Mouse (Mus musculus): ENCODE measurements at regions not wholly inside any gene's neighbourhood (a gene's known extent, or its start where the extent isn't known, plus 50 kb on each side); places are given as distances from the start of the nearest gene placed in this dataset.
"Not testable (repeated sequence)": the region's sequence is repeated elsewhere in the genome, so short reads cannot be mapped to it uniquely, and the experiment has no call there.

DNA sequence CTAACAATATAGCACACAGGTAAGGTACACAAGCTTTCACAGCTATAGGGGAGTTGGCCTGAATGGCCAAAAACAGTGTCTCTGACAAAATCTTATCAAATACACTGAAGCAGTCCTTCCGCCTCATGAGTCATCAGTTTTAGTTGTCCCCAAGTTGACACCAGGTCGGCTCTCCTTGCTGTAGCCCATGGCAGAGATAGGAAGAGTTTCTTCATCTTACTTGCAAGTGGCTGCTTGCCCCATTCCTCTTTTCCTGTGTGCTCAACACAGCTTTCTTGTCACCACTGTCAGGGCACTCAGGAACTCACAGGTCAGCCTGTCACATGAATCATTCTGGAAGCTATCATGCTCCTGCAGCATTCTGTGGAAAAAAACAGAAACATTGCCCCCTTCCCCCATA is 77.1 kb downstream of the Olfr721-ps1 start:
- not testable (repeated sequence) for DNase-seq (ENCODE audit: inconsistent ontology term)

- DNase-seq (ENCODE audit: inconsistent ontology term), result peak; percentile 77
Measured at GRCm38 (mm10) chr14:14481840-14482239, 80.7 kb downstream of the Olfr721-ps1 start.

DNA sequence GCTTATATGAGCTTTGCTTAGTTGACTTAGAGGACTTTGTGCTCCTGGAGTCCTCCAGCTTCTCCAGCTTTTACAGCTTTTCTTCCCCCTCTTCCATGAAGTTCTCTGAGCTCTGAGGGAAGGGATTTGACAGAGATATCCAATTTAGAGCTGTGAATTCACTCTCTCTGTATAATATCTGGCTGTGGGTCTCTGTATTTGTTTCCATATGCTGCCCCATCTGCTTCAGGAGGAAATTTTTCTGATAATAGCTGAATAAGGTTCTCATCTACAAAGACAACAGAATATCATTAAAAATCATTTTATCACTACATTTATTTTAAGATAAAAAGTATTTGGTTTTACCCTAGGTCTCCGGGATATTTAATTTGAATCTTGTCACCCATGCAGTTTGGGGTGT is 85.3 kb downstream of the Olfr721-ps1 start:
- no peak for DNase-seq (ENCODE audit: inconsistent ontology term)

GRCm38 (mm10) chr14:14490501-14490900 is 89.4 kb downstream of the Olfr721-ps1 start:
- no peak for DNase-seq (ENCODE audit: inconsistent ontology term)

DNA sequence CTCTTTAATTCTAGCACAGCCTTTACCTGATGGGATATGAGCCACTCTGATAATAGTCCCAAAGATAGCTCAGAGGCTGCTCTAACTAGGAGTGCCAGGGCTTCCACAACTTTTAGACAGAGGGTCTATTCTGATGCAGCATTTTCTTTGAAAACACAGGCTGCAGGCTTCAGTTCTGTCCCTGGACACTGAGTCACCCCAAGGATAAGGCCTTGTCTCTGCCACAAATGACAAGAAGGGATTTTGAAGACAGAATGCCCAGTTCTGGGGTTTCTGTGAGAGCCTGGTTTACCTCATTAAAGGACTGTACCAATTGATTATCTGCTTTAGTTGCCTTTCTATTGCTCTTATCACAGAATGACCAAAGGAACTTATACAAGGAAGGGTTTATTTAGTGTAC is 90.9 kb downstream of the Olfr721-ps1 start:
- no peak for DNase-seq (ENCODE audit: inconsistent ontology term)

DNA sequence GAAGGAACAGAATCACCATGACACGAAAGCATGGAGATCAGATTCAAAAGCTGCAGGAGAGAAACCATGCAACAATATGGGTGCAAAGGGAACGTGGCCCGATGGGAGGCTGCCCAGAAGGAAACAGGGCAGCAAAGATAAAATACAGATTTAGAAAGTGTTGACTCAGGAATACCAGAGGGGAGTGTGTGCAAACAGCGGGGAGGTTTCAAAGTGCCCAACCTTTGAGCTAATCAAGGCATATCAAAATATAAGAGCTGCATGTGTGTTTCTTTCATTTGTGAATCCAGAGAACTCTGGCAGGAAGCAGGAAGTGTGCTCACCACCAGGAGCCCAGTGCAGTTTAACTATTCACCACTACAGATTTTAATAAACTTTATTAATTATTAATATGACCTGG is 110.8 kb downstream of the Olfr721-ps1 start:
- DNase-seq (ENCODE audit: inconsistent ontology term), result no peak

GRCm38 (mm10) chr14:14513056-14513455 is 112.0 kb downstream of the Olfr721-ps1 start:
- DNase-seq (ENCODE audit: inconsistent ontology term), result no peak

- DNase-seq (ENCODE audit: inconsistent ontology term), result no peak
Measured at GRCm38 (mm10) chr14:14513498-14513897, 112.4 kb downstream of the Olfr721-ps1 start.

DNA sequence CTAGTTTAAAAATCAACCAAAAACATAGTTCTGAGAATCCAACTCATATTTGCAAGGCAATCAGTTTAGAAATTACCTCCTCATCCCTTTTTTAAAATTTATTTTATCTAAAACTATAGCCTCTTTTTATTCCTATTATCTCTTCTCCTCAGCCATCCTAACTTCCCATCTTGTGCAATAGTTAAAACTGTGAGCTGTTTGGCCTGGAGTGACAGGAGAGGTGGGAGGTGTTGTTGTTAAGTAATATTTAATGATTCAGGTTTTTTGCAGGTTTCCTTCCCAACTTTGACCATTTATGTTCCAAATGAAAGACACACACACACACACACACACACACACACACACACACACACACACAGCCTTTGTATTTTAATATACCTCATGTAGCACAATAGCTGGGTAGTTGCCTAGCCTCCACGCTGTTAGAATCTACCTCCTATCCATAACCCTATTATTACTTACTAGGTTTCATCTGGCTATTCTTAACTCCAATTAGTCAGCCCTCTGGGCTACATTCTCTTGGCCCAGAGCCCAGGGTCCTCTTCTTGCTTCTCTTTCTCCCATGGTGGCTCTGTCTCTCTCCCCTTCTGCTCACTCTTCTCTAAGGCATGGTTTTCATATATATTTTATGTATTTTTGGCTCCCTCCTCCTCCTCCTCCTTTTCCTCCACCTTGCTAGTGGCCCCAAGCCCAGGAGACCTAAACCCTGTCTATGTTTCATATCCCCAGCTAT is 113.5 kb downstream of the Olfr721-ps1 start:
- peak; percentile 32 for DNase-seq (ENCODE audit: inconsistent ontology term)

- DNase-seq (ENCODE audit: inconsistent ontology term), result no peak
Measured at GRCm38 (mm10) chr14:14515363-14515762, 114.3 kb downstream of the Olfr721-ps1 start.

DNA sequence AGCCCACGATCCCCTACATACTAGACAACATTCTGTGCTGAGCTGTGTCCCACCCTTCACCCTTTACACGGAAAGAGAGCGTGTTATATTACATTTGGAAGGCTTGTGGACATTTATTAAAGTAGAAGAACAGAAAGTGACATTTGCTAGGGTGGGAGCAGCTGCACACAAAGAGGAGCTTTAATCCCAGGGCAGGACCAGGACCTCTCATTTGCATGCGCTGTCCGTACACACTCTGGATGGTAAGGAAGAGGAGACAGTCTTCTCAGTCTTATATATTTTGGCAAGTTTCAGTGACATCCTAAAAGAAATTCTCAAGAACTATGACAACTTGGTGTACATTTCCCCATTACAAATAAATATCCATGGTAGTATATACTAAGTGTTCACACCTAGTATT is 114.8 kb downstream of the Olfr721-ps1 start:
- DNase-seq (ENCODE audit: inconsistent ontology term), result no peak

- no peak for DNase-seq (ENCODE audit: inconsistent ontology term)
Measured at GRCm38 (mm10) chr14:14518027-14518426, 116.9 kb downstream of the Olfr721-ps1 start.

DNA sequence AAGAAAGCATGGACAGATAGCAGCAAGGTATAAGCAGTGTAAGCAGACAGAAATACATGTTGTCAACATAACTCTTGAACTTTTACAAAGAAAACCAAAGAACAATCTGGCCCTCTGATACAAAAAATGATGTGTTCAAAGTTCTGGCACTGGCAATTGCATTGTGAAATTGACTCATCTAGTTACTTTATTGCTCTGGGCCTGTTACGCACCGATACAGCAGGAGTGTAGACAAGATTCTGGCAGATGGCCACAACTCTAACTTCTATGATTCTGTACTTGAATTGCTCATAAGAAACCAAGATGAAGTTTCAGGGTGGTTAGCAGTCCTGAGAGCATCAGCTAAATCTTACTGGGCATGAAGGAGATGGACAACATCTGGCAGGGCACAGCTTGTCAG is 117.7 kb downstream of the Olfr721-ps1 start:
- DNase-seq (ENCODE audit: inconsistent ontology term), result no peak

DNA sequence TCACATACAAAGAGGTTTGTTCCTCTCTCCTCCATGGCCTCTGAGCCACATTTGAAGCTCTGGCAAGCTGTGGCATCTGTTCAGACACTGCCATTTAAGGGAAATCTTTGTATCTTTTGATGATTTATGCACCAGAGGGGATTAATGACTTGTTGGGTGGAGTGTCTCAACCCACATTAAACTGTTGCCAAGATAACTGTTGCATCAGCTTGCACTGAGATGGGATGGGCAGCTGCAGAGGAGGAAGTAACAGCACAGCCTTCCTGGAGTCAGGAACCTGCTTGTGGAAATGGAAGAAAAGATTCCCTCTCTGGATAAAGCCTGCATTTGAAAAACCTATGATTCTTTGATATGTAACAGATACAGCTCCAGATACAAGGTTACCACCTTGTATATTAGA is 119.1 kb downstream of the Olfr721-ps1 start:
- DNase-seq (ENCODE audit: inconsistent ontology term), result peak; percentile 61

- DNase-seq (ENCODE audit: inconsistent ontology term), result not testable (repeated sequence)
Measured at GRCm38 (mm10) chr14:14521331-14521730, 120.2 kb downstream of the Olfr721-ps1 start.

- DNase-seq (ENCODE audit: inconsistent ontology term), result no peak
Measured at GRCm38 (mm10) chr14:14525225-14525624, 124.1 kb downstream of the Olfr721-ps1 start.

GRCm38 (mm10) chr14:14528437-14528836 is 127.3 kb downstream of the Olfr721-ps1 start:
- DNase-seq (ENCODE audit: inconsistent ontology term), result no peak

DNA sequence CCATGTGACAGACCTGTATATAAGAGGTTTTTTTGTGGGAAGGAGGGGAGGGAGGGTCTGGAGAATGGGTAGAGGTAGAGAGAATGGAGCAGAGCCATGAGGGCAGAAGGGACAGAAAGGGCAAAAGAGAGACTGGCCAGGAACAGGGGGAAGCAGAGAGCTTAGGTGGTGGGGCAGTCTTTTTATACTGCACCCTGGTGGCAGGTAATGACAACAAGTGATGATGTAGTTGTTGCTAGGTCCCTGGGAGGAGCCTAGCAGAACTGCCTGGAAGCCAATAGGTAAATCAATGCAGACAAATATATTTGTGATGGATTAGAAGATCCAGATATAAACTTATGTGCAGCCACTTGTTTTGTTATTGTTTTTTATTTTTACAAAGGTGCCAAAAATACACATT is 140.1 kb downstream of the Olfr721-ps1 start:
- no peak for DNase-seq (ENCODE audit: inconsistent ontology term)

DNA sequence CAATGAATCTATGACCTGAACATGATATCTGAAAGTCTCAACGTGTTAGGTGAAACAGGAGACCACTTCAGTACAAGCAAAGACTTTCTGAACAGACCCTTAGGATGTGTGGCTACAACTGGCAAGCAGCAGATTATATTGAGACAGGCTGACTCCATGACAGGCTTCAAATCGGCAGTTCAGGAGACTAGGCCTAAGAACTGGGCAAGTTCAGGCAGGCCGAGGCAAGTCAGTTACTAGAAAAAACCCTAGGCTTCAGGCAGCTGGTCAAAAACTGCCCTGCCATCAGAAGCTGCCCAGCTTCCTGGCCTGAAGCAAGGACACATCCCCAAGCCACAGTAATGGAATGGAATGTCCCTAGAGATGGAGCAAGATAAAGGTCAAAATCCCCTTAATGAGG is 140.6 kb downstream of the Olfr721-ps1 start:
- DNase-seq (ENCODE audit: inconsistent ontology term), result no peak

DNA sequence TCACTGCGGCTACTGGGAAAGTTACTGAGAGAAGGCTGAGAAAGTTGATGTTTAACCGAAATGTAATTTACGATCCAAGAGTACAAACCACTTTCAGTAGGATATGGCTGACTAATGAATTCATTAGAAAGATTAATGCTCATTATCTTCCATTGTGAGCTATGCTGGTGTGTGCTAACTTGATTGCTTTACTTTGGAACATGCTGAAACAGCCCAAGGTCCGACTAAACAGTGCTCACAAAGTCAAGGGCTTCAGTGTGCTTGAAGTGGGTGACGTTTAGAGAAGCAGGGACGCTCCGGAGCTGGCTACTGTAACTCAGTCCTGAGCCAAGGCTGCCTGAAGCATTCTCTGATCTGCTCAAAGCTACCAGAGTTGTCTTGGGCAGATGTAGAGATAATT is 143.1 kb downstream of the Olfr721-ps1 start:
- DNase-seq (ENCODE audit: inconsistent ontology term), result no peak

GRCm38 (mm10) chr14:14552201-14552600 is 149.9 kb upstream of the Slc4a7 start:
- DNase-seq (ENCODE audit: inconsistent ontology term), result no peak

DNA sequence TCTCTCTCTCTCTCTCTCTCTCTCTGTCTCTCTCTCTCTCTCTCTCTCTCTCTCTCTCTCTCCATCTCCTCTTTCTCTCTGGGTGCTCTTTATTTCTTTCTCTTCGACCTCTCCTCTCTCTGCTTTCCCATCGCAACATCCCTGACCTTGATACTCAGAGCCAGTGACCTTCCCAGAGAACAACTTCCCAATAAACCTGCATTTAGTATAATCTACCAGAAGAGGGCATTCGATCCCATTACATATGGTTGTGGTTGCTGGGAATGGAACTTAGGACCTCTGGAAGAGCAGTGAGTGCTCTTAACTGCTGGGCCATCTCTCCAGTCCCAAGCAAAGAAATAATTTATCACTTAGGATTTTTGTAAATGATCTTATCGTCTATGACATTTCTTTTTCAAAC is 127.2 kb upstream of the Slc4a7 start:
- no peak for DNase-seq (ENCODE audit: inconsistent ontology term)

DNA sequence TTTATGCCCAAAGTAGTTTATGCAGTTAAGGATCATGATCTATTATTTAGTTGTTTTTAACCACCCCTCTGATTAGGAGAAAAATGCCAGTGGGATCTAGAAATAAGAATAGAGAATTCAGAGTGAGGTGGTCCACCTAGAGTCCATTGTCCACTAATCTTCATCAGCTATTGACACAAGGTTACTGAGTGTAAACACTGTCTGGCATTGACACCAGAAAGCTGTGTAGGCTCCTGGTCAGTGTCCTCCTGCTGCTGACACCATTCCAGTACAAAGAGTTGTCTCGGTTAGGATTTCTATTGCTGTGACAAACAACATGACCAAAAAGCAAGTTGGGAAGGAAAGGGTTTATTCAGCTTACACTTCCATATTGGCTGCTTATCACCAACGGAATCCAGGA is 110.1 kb upstream of the Slc4a7 start:
- no peak for DNase-seq (ENCODE audit: inconsistent ontology term)

GRCm38 (mm10) chr14:14594753-14595152 is 107.3 kb upstream of the Slc4a7 start:
- DNase-seq (ENCODE audit: inconsistent ontology term), result no peak
